Mouse (Mus musculus) intestine, postnatal 0 days (tissue): ENCODE measurements around the gene Gpd2. TPM values are rescaled to one million over a fixed set of nuclear protein-coding genes. Genes with fewer than 3 reads are reported as not detected.

Source experiments
- ATAC-seq: fragments of 200-750 bp; cut with Nextera tagmentation; 2 replicates; pipeline ENCODE4 v1.8.0; 2017; ENCODE audit warnings: mild to moderate bottlenecking, moderate TSS enrichment, moderate library complexity
- H3K27ac ChIP-seq: fragments of 300-500 bp; sonication (generic); 2 replicates; pipeline ENCODE4 v1.5.1; 2014; ENCODE audit warnings: mild to moderate bottlenecking, low read depth, low read length, moderate library complexity
- H3K27me3 ChIP-seq: fragments of 300-500 bp; sonication (generic); replicated peaks from 2 replicates; pipeline ENCODE4 v1.6.1; 2014; ENCODE audit warnings: low read length, mixed read lengths; ENCODE audit not compliant: control insufficient read depth, insufficient read depth
- H3K36me3 ChIP-seq: fragments of 300-500 bp; sonication (generic); 2 replicates; pipeline ENCODE4 v1.6.1; 2014; ENCODE audit warnings: mild to moderate bottlenecking, moderate library complexity; ENCODE audit not compliant: control insufficient read depth, insufficient read depth
- H3K4me1 ChIP-seq: fragments of 300-500 bp; sonication (generic); replicated peaks from 2 replicates; pipeline ENCODE4 v1.6.1; 2014; ENCODE audit warnings: antibody characterized with exemption, low read length, mixed read lengths; ENCODE audit not compliant: control insufficient read depth, insufficient read depth
- H3K4me2 ChIP-seq: fragments of 300-500 bp; sonication (generic); replicated peaks from 2 replicates; pipeline ENCODE4 v1.6.1; 2014; ENCODE audit warnings: low read depth, mild to moderate bottlenecking, moderate library complexity
- H3K4me3 ChIP-seq: fragments of 300-500 bp; sonication (generic); 2 replicates; pipeline ENCODE4 v1.5.1; 2014; ENCODE audit warnings: low read depth, low read length
- H3K9ac ChIP-seq: fragments of 300-500 bp; sonication (generic); 2 replicates; pipeline ENCODE4 v1.6.1; 2014; ENCODE audit warnings: mild to moderate bottlenecking, low read depth, low read length
- H3K9me3 ChIP-seq: fragments of 300-500 bp; sonication (generic); 2 replicates; pipeline ENCODE4 v1.6.1; 2016; ENCODE audit warnings: mixed run types; ENCODE audit not compliant: control insufficient read depth
- CTCF ChIP-seq: sonication (generic); IDR thresholded peaks from 2 replicates; pipeline ENCODE4 v1.5.1; 2016; ENCODE audit warnings: low read depth, mild to moderate bottlenecking, control low read depth, antibody characterized with exemption, moderate library complexity
- WGBS: fragments of 180-500 bp; shearing (Covaris S2); extraction: QIAGEN DNeasy Blood & Tissue Kit; methylation state at CpG from one replicate; pipeline ENCODE4 v1.1.7; 2014; 5-methylcytosine and 5-hydroxymethylcytosine counted together
- polyA plus RNA-seq: library from polyadenylated mRNA; unstranded; fragments of >200 nt; fragmentation: Nextera tagmentation; extraction: Ambion mirVana; gene quantifications from 2 replicates; pipeline ENCODE4 v1.2.1, GENCODE M21; 2015

Gpd2 gene
- polyA plus RNA-seq, 1 experiment from 2014 or later: 26.0 TPM

DNA sequence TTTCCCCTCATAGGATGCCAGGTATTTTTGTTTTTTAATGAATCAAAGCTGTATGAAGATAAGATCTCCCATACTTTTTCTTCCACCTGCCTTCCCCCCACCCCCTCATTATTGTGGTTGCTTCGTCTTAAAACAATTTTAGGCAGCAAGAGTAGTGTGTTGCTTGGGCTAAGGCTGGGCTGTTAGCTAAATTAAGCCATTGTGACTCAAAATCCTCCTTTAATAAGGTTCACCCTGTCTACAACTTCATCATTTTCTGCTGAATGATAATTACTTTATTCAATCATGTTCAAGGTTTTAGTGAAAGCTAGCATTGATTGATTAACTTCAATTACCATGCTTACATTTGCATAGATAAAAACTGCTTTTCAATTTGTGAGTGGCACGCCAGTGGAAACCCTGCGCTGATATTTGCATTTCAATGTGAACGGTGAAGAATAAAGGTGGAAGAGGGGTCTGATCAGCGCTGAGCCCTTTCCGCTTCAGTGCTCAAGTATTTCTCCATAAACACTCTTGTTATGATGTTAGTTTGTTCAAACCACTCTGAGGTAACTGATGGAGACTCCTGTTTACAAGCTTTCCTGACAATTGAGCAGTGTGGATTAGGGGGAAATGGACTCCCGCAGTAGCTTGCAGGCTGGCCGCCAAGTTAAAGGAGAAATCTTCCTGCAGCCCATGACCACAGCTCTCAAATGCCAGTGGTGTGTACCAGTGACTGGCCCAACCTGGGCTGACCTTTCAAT is 140.9 kb downstream of the Gpd2 start:
- no peak overlapping the region for H3K9ac ChIP-seq
- H3K27me3 ChIP-seq: no peaks in the 10 kb centered on the region
- WGBS: 47% methylated on average over 8 of the region's 8 CpGs
- H3K4me2 ChIP-seq: no peak overlapping the region
- no peak overlapping the region for H3K4me3 ChIP-seq
- no peak for TF ChIP-seq CTCF
- H3K9me3 ChIP-seq: no peaks in the 10 kb centered on the region
- H3K4me1 ChIP-seq: no peaks in the 10 kb centered on the region
- no peak for ATAC-seq
- H3K36me3 ChIP-seq: no peaks in the 10 kb centered on the region
- H3K27ac ChIP-seq: no peak overlapping the region

DNA sequence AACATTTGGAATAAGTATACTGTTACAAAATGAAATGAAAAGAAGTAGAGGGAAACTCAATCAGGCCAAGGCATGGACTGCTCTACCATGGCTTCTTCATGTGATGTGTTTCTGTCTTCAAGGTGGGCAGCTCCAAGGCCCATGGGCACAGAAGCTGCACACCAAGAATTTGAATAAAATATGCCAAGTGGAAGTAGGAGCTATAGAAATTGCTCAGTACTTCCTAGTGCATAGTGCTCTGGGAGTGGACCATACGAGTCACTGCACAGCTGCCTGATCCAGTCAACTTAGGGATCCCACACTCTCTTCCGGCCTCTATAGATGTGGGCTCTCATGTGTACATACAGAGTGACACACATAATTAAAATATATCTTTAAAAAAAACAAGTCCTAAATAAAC is 147.2 kb downstream of the Gpd2 start:
- Histone ChIP-seq H3K27me3 (no peaks in the 10 kb centered on the region), H3K4me3 (no peak overlapping the region), H3K9me3 (no peaks in the 10 kb centered on the region), H3K4me1 (no peaks in the 10 kb centered on the region), H3K9ac (no peak overlapping the region), H3K27ac (no peak overlapping the region), H3K4me2 (no peak overlapping the region), H3K36me3 (no peaks in the 10 kb centered on the region)
- 87% methylated on average over 2 of the region's 2 CpGs for WGBS
- no peak for TF ChIP-seq CTCF
- no peak for ATAC-seq

DNA sequence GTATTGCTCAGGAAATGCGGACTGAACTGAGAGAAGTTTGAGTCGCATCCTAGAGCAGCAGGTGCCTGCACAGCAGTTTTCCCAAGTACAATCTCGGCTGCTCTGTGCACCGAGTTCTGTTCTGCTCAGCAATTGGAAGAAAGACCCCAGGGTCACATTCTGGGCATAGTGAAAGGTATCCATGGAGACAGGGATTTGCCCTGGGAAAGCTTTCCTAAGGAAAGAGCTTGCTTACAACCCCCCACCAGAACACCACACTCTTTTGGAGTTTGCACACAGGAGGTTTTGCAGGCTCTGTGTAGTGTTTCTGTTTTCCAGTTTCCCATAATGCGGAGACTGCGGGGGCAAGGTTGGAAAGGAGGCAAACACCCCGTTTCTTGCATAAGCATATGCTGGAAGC is 150.4 kb downstream of the Gpd2 start:
- H3K4me3 ChIP-seq: no peak overlapping the region
- H3K9me3 ChIP-seq: no peaks in the 10 kb centered on the region
- no peak overlapping the region for H3K4me2 ChIP-seq
- no peaks in the 10 kb centered on the region for H3K27me3 ChIP-seq
- no peak for ATAC-seq
- no peak overlapping the region for H3K27ac ChIP-seq
- WGBS: 43% methylated on average over 7 of the region's 7 CpGs
- H3K36me3 ChIP-seq: no peaks in the 10 kb centered on the region
- no peak for TF ChIP-seq CTCF
- no peak overlapping the region for H3K9ac ChIP-seq
- no peaks in the 10 kb centered on the region for H3K4me1 ChIP-seq

DNA sequence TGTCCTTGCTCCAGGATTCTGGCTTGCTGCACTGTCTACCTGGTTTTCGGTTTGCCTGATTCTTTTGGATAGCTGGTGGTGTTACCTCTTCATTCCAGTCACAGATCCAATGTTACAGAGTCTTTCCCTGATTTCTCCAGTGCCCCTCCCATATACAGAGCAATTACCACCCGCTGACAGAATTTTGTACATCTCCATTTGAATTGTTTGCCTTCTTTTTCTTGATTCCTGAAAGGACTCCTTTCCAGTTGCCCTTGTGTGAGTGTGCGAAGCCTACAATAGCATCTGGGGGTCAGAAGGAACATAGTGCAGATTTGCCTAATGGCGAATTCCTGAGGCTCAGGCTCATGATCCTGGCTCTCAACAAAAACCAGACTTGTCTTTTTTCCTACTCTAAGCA is 157.6 kb downstream of the Gpd2 start:
- 93% methylated on average over 4 of the region's 4 CpGs for WGBS

DNA sequence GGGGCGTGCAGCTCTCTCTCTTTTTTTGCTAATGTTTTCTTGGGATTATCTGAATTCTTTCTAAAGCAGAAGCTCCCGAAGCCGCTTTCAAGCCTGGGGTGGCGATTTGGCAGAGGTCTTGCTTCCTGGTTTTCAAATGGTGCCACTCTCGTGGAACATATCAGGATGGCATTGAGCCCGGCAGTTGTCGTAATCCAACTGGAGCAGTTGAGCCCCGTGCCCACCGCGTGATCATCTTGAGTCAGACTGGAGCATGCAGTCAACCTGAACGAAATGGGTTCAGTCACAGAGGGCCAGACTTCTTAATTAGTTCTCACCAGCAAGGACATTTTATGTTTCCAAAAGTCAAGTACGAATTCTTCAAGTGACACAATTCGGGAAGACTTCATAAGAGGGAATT is 158.6 kb downstream of the Gpd2 start:
- no peak for ATAC-seq

More for the DNA sequence above, 157.6 kb downstream of the Gpd2 start:
- Histone ChIP-seq H3K9me3 (no peaks in the 10 kb centered on the region), H3K4me1 (no peaks in the 10 kb centered on the region), H3K36me3 (no peaks in the 10 kb centered on the region), H3K27me3 (no peaks in the 10 kb centered on the region), H3K4me3 (no peak overlapping the region), H3K27ac (no peak overlapping the region), H3K9ac (no peak overlapping the region), H3K4me2 (no peak overlapping the region)
- TF ChIP-seq CTCF: no peak
- ATAC-seq: no peak

DNA sequence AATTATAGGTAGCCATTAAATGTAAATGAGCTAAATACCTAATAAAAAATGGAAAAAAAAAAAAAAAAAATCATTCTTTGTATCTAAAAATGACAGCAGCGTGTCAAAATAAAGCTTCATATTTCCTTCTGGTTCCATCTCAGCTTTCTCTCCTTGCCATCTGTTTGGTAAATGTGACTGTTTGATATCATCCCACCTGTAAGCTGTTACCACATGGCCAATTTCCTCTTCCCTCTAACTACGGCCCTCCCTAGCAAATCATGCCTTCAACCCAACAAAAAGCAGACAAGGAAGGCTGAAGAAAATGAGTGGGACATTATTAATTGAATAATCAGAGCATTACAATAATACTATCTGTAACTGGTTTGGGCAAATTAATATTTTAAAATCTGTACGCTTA is 160.3 kb downstream of the Gpd2 start:
- H3K9ac ChIP-seq: no peak overlapping the region
- no peaks in the 10 kb centered on the region for H3K9me3 ChIP-seq
- no peaks in the 10 kb centered on the region for H3K27me3 ChIP-seq
- WGBS: 96% methylated on average over 3 of the region's 3 CpGs
- TF ChIP-seq CTCF: no peak
- no peak overlapping the region for H3K27ac ChIP-seq
- no peaks in the 10 kb centered on the region for H3K36me3 ChIP-seq
- no peak overlapping the region for H3K4me2 ChIP-seq
- ATAC-seq: no peak
- H3K4me1 ChIP-seq: no peaks in the 10 kb centered on the region
- no peak overlapping the region for H3K4me3 ChIP-seq

More for the DNA sequence above, 158.6 kb downstream of the Gpd2 start:
- H3K4me1 ChIP-seq: no peaks in the 10 kb centered on the region
- H3K27ac ChIP-seq: no peak overlapping the region
- H3K4me3 ChIP-seq: no peak overlapping the region
- H3K27me3 ChIP-seq: no peaks in the 10 kb centered on the region
- H3K9ac ChIP-seq: no peak overlapping the region
- 94% methylated on average over 13 of the region's 13 CpGs for WGBS
- H3K36me3 ChIP-seq: no peaks in the 10 kb centered on the region
- H3K4me2 ChIP-seq: no peak overlapping the region
- TF ChIP-seq CTCF: no peak
- no peaks in the 10 kb centered on the region for H3K9me3 ChIP-seq
